In the genomic region with DNA sequence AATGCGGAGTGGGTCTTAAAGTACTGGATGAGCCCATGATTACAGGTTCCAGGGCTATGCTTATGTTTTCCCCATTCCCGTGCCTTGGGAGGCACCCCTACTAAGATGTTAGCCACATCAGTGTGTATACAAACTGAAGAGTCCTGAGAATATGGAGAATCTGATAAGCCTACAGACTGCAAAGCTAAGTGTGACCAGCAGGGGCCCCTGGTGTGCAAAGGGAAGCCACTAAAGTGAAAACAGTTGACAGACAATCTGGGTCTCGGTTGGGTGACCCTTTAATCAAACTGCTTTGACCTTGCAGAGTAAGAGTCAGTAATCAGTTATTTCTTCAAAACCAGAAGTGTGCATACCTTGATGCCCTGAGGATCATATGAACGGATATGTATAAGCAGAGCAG, we compare ENCODE assay signal across 13 mouse cellular contexts. TPM values are rescaled to one million over a fixed set of nuclear protein-coding genes. Genes with fewer than 3 reads are reported as not detected.
A peak's percentile ranks its signal among the peaks of the same experiment; 100 is the strongest.
DNase-seq lines count a peak whose midpoint lies in the region; ATAC-seq and TF ChIP-seq lines count a peak whose summit lies in the region.
"Had no signal": no experiment of that assay in that cellular context is flagged by ENCODE, and none has a peak within 500 bp of the region (broad histone marks: within the 10 kb centered on the region; RNA-seq: fewer than 3 reads in every experiment).

No protein-coding gene starts in this region.

- no peak overlapping the region for H3K27ac ChIP-seq in heart, adult 2 months
- H3K27ac ChIP-seq: embryonic facial prominence, embryonic 15.5 days had no signal

- TF ChIP-seq CTCF in heart, adult 2 months (IDR thresholded peaks at IDR 0.05) = peak; percentile 66

- DNase-seq in heart, adult 2 months = no peak
- no peak for DNase-seq in heart, adult 11 months
- DNase-seq in spleen, adult 12 weeks (ENCODE audit: low spot score) = peak; percentile 12
- DNase-seq in spleen, postnatal 36 days (ENCODE audit: low spot score in 2 of 2) = no peak
- DNase-seq in thymus, postnatal 14 days = peak; percentile 14
- DNase-seq in frontal cortex, postnatal 14 days (ENCODE audit: low spot score in 2 of 2) = no peak
- no peak for DNase-seq in frontal cortex, postnatal 25 days (ENCODE audit: low spot score in 2 of 2)
- DNase-seq: layer of hippocampus, postnatal 36 days; midbrain, embryonic 14.5 days; right cerebral cortex, adult 18-20 months had no signal

- TF ChIP-seq EP300 in heart, adult 2 months (IDR thresholded peaks at IDR 0.05; ENCODE audit: insufficient read depth, low read depth, low read length) = no peak

- no peaks in the 10 kb centered on the region for H3K27me3 ChIP-seq in heart, adult 2 months (ENCODE audit: control insufficient read depth, insufficient read depth, low read length)
- H3K27me3 ChIP-seq: embryonic facial prominence, embryonic 15.5 days had no signal

- TF ChIP-seq POLR2A in heart, adult 2 months (IDR thresholded peaks at IDR 0.05; ENCODE audit: insufficient read depth, low read depth, low read length) = no peak

- intact Hi-C loops in heart, adult 2 months (cut with DNase I) = loop anchor here (5.0 kb wide), 1 partner anchor 88 kb away; no protein-coding TSS in a partner anchor

- no peak overlapping the region for H3K9ac ChIP-seq in heart, adult 2 months (ENCODE audit: low read depth, low read length)
- H3K9ac ChIP-seq: embryonic facial prominence, embryonic 15.5 days had no signal

- H3K4me1 ChIP-seq in heart, adult 2 months (ENCODE audit: control insufficient read depth, insufficient read depth, low read length) = no peaks in the 10 kb centered on the region
- H3K4me1 ChIP-seq: embryonic facial prominence, embryonic 15.5 days had no signal

- no peaks in the 10 kb centered on the region for H3K79me2 ChIP-seq in heart, adult 2 months (replicated peaks; ENCODE audit: control insufficient read depth, insufficient read depth, low read length)

- no peaks in the 10 kb centered on the region for H3K36me3 ChIP-seq in heart, adult 2 months (ENCODE audit: control insufficient read depth, insufficient read depth, low read length)
- H3K36me3 ChIP-seq: embryonic facial prominence, embryonic 15.5 days had no signal

- 69% methylated on average over 4 of the region's 4 CpGs for WGBS in heart, adult 2 months

- H3K4me3 ChIP-seq in heart, adult 2 months = no peak overlapping the region
- H3K4me3 ChIP-seq: embryonic facial prominence, embryonic 15.5 days had no signal

- peak; percentile 83 for ATAC-seq in granulocyte monocyte progenitor cell, adult 5-6 weeks (replicated peaks; ENCODE audit: poor library complexity, severe bottlenecking)
- ATAC-seq: activated CD4-positive, CD25-positive, alpha-beta regulatory T cell, adult 4 months had no signal

RNA-seq across cellular contexts. Expression of a gene that starts 21.8 kb away (rescaled TPM):
- total RNA-seq in heart, adult 2 months (2021) = under 1 TPM; 0.73 to 0.77 TPM
- polyA plus RNA-seq in heart, adult 2 months (2012; rRNA removed) = 0.32 and 0.33 TPM in 2 replicates
- 0.32 TPM in 1 of 2 replicates, not detected in the other for total RNA-seq in granulocyte monocyte progenitor cell, adult 5-6 weeks (2014; fragmentation: Nextera tagmentation)
- 0.31 and 0.43 TPM in 2 replicates for total RNA-seq in granulocyte monocyte progenitor cell, adult 5-6 weeks (2017)

Comparison
In these comparisons a context has a peak if more than half of its experiments do, and no peak if none do; other contexts are left out.
1. DNase-seq: peak in spleen, adult 12 weeks (single experiment) and thymus, postnatal 14 days (single experiment); none in heart, adult 2 months (0 of 2), heart, adult 11 months (single experiment), spleen, postnatal 36 days (0 of 2), frontal cortex, postnatal 14 days (0 of 2) and frontal cortex, postnatal 25 days (0 of 2).